In genomic region chr7:79215001-79215400, GRCm38 (mm10) we compare ENCODE assay signal across 21 mouse cellular contexts. TPM values are rescaled to one million over a fixed set of nuclear protein-coding genes. Genes with fewer than 3 reads are reported as not detected.
A peak's percentile ranks its signal among the peaks of the same experiment; 100 is the strongest.
DNase-seq lines count a peak whose midpoint lies in the region; TF ChIP-seq lines count a peak whose summit lies in the region.
"Had no signal": no experiment of that assay in that cellular context is flagged by ENCODE, and none has a peak within 500 bp of the region (broad histone marks: within the 10 kb centered on the region; RNA-seq: fewer than 3 reads in every experiment).

No protein-coding gene starts in this region.

- no peak overlapping the region for H3K9ac ChIP-seq in ES-Bruce4 (ENCODE audit: low read depth, poor library complexity, severe bottlenecking)

- H3K36me3 ChIP-seq in ES-Bruce4 (ENCODE audit: control insufficient read depth, insufficient read depth, low read length, poor library complexity, severe bottlenecking), result no peaks in the 10 kb centered on the region
- H3K36me3 ChIP-seq: G1E had no signal

- H3K4me1 ChIP-seq in ES-Bruce4 (ENCODE audit: control insufficient read depth, insufficient read depth, low read length), result peaks cover 7% of the 10 kb centered on the region

- TF ChIP-seq POLR2A in ES-Bruce4 (IDR thresholded peaks at IDR 0.05; ENCODE audit: insufficient read depth, low read length), result no peak

- H3K4me3 ChIP-seq in ES-Bruce4 (ENCODE audit: low read depth, low read length), result no peak overlapping the region

- no peaks in the 10 kb centered on the region for H3K27me3 ChIP-seq in ES-Bruce4 (ENCODE audit: control insufficient read depth, insufficient read depth, low read length, poor library complexity, severe bottlenecking)
- H3K27me3 ChIP-seq: Patski had no signal

- H3K9me3 ChIP-seq in ES-Bruce4 (replicated peaks; ENCODE audit: control insufficient read depth, insufficient read depth, low read length, poor library complexity, severe bottlenecking), result peaks cover 25% of the 10 kb centered on the region

- peak overlapping the region; percentile 63; the same call in 1 of the 2 replicates for H3K27ac ChIP-seq in ES-Bruce4 (ENCODE audit: insufficient read depth, low read length)

- 0 out of 2 replicates have a peak, but pooled peaks have one; percentile 43 for TF ChIP-seq EP300 in ES-Bruce4 (IDR thresholded peaks at IDR 0.05; ENCODE audit: insufficient read depth, low read depth, low read length)

- DNase-seq in ES-CJ7 (ENCODE audit: low read depth, low spot score), result peak; percentile 83
- peak; percentile 84 for DNase-seq in R1 (ENCODE audit: low read depth, low spot score)
- DNase-seq in spleen, postnatal 36 days (ENCODE audit: low spot score in 2 of 2), result no peak
- DNase-seq in adrenal gland, postnatal 36 days, result no peak
- no peak for DNase-seq in thymus, postnatal 36 days
- DNase-seq: adrenal gland, adult 2 months; adrenal gland, adult 8-10 months; adrenal gland, postnatal 10 days; adrenal gland, postnatal 14 days; adrenal gland, postnatal 25 days; B cell, adult 2 months; cerebellum, adult 11 months; cerebellum, adult 11-12 months; cerebellum, adult 18-20 months; cerebellum, adult 2 months; cerebellum, adult 8-10 months; cerebellum, adult 9-10 months; cerebellum, adult 9-11 months had no signal

- TF ChIP-seq CTCF in ES-Bruce4 (IDR thresholded peaks at IDR 0.05; ENCODE audit: low read depth, low read length), result no peak

RNA-seq across cellular contexts. Expression of gene Abhd2, which starts 58.0 kb away (rescaled TPM):
- 37.4 and 38.6 TPM in 2 replicates for polyA plus RNA-seq in ES-Bruce4 (2011; ENCODE audit: insufficient read depth, insufficient read length, low read depth, missing spikeins)
- 1,000 to 10,000 TPM; 1,294 to 1,382 TPM for total RNA-seq in adrenal gland, postnatal 36 days (2021)

Comparison
In these comparisons a context has a peak if more than half of its experiments do, and no peak if none do; other contexts are left out.
1. DNase-seq: peak in ES-CJ7 (single experiment) and R1 (single experiment); none in spleen, postnatal 36 days (0 of 2), adrenal gland, postnatal 36 days (0 of 2) and thymus, postnatal 36 days (0 of 2).